Mouse (Mus musculus) megakaryocyte, embryonic 14.5 days (primary cell): ENCODE measurements at regions not wholly inside any gene's neighbourhood (a gene's known extent, or its start where the extent isn't known, plus 50 kb on each side); places are given as distances from the start of the nearest gene placed in this dataset.

Experiments used
- FLI1 ChIP-seq: IDR thresholded peaks from 2 replicates; pipeline ENCODE4 v1.6.1; 2012; ENCODE audit warnings: low read length, inconsistent platforms, mixed read lengths
- GATA1 ChIP-seq: IDR thresholded peaks from 3 replicates; pipeline ENCODE4 v1.6.1; 2012; ENCODE audit warnings: mixed read lengths, low read length, inconsistent platforms, borderline replicate concordance

- no peak for TF ChIP-seq GATA1
- no peak for TF ChIP-seq FLI1
These were observed 162.1 kb upstream of the Zfp637 start for GRCm38 (mm10) chr6:117678877-117679276.
